Mouse (Mus musculus) B cell, adult 62 days (primary cell): Measurements from ENCODE around the gene Zfp704. TPM values are rescaled to one million over a fixed set of nuclear protein-coding genes. Genes with fewer than 3 reads are reported as not detected.

Source experiments
- total RNA-seq: library from RNA; stranded (reverse); gene quantifications from 4 replicates; pipeline ENCODE4 v1.2.4, GENCODE M21; 2023

Gene Zfp704
- 0.06 to 0.27 TPM (median 0.26 TPM) in 4 replicates for total RNA-seq

GRCm38 (mm10) chr3:9609581-9610341 is at the start of gene Zfp704:
TSS of gene Zfp704 (minus strand) at chr3:9610085.

